Mouse (Mus musculus): ENCODE data around the gene Coa3.

Coa3 gene

DNA sequence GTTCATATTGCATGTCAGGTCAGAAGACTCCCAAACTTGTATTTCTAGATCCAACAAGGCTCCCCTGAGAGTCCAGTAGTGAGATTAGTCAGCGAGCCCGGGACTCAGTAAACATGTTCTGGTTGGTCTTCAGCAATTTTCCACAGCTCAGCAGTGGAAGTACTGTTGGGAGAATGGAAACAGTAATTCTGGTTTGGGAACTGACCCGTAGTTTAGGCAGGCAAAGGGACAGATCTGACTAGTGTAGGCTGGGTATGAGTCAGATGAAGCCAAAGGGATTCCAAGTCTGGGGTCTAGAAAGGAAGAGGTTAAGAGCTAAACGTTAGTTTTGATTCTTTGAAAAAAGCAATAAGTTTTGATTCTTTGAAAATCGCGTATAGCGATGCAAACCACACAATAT lies 26.0 kb downstream of the Coa3 start:
- DNase-seq (ENCODE audit: low read depth, low spot score), result no peak

DNA sequence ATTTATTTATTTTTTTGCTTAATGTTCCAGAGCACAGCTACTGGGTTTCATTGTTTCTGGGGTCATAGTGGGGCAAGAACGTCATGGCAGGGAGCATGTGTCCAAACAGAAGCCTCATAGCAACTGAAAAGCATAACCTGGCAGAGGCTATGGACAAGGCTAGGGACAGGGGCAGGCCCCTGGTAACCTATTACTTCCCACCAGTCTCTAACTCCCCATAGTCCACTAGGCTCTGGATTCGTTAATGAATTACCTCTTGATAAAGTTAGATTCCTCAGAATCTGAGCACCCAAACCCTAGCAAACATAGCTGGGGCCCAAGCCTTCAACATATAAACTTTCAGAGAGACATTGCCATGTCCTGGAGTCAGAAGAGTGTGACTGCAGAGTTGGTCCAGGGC lies 27.9 kb downstream of the Coa3 start:
- DNase-seq (ENCODE audit: low read depth, low spot score), result no peak

DNA sequence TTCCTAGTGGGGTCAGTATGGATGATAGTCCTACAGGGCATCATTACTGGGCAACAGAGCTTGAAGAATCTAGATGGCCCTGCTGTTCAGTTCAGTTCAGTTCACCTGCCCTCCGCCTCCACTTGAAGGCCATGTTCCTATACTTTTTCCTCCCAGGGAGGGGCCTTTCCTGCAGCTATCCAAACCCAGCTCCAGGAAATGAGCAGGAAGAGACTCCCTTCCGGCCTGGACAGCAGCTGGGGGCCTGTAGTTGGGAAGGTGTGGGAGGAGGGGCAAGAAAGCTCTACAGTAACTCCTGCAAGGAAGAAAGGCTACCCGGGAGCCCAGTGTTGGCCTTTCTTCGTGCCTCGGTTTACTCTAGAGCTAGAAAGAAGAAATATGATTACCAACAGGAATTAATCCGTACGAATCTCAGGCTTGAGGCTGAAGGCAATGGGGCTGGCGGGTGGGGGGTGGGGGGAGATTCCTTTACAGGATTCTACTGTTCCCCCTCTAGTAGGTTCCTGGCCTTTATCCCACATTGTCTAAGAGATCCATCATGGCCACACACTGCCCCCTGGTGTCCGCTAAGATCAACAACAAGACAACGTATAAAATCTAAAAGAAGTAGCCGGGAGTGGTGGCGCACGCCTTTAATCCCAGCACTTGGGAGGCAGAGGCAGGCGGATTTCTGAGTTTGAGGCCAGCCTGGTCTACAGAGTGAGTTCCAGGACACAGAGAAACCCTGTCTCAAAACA lies 30.5 kb downstream of the Coa3 start:
- peak; percentile 67 for DNase-seq (ENCODE audit: low read depth, low spot score)

DNA sequence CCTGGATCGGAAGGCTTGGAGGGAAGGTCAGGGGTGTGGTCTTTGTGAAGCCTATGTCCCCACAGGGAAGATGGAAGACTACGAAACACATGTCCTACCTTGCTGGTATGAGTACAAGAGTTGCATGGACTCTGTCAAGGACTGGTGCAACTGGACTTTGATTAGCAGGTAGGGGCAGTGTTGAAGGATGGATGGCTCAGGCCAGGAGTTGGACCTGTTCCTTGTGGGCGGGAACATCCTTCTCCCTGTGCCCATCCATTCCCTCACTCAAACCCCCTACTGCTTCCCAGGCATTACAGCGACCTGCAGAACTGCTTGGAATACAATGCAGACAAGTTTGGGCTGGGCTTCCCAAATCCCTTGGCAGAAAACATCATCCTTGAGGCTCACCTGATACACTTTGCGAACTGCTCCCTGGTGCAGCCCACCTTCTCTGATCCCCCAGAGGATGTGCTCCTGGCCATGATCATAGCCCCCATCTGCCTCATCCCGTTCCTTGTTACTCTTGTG lies 31.3 kb downstream of the Coa3 start:
- DNase-seq (ENCODE audit: low read depth, low spot score), result no peak

DNA sequence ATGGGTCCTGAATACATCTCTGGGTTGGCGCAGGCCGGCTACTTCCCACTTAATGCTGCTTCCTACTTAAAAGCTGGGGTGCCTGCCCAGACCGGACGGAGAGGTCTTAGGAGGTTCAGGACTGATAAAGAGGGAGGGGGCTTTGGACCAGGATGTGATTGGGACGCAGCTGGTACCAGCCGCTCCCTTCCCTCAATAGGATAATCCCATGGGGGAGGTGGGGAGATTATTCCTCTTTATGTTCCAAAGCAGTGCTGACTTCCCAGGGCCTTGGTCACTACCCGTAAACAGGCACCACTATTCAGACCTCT lies 32.3 kb downstream of the Coa3 start:
- DNase-seq (ENCODE audit: low read depth, low spot score), result no peak

DNA sequence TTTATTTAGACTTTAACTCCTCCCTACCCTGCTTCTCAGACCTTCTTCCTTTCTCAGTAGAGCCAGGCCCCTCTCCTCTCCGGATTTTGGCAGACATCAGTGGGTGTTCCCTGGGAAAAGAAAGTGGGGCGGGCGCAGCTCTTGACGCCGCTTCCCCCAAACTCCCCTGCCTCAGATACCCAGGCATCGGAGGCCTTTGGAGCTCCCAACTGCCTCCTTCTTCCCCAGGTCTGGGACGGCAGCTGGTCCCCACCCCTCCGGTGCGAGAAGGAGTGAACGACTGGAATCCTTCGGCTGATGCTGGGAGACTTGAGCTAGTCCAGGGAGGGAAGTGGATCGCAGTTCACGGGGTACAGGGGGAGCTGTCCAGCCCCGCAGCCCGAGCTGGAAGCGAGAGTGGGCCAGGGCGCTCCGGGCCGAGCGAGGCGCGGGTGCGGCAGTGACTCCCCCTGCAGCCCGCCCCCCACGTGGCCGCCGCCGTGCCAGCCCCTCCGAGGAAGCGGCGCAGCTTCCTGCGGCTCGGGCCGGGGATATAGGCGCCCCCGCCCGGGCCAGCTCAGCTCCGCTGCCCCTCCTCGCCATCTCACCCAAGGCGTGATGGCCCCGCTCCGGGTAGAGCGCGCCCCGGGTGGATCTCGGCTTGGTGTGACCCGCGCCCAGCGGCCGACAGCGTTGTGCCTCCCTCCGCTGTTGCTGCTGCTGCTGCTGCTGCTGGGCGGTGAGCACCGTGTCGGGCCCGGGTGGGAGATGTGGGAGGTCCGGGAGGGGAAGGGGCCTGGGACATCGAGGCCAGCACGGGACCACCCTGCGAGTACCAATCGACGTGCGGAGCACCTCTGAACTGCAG lies 32.8 kb downstream of the Coa3 start, which contains the start of gene Ramp2:
Gene Ramp2 (plus strand): TSS at position 174 of the 847 bp plus-strand sequence.
- peak; percentile 37 for DNase-seq (ENCODE audit: low read depth, low spot score)

DNA sequence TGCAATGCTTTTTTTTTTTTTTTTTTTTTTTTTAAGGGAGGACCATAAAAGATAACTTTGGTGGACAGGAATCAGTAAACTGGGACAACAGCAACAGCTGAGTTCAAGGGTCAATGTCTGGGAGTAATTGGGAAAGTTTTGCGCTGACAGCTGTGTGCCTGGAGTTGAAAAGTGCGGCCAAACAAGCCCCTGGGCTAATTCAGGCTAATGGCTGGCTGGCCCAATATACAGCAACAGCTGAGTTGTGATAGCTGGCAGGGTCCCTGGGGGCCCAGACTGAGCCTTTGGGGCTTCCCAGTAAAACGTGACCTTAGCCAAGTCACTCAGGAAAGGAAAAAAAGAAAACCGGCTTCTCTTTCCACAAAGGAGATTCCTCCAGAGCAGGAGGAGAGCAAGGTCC lies 33.8 kb downstream of the Coa3 start:
- no peak for DNase-seq (ENCODE audit: low read depth, low spot score)

DNA sequence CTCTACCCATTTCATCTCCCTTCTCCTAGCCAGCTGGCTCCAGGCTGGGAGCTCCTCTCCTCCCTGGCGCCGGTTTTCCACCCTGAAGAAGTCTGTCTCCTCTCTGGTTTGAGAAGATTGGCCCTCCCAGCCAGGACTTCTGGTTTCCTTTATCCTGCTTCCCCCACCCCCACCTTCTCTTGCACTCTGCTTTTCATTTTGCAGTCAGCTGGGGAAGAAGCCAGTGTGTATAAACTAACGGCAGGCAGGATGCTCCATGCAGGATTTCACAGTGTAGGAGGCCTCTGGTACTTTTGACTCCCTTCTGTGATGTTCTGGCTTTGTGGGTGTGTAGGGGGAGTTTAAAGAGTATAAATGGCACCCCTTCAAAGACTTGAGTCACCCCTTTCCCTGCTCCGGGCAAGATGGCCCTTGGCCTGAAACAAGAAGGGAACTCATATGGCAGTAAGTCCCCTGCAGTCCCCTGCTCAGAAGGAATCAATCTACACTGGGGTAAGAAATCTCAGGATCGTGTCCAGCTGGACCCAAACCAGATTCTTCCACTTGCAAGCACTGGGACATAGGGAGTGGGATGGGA lies 40.8 kb downstream of the Coa3 start:
- DNase-seq (ENCODE audit: low read depth, low spot score), result no peak

DNA sequence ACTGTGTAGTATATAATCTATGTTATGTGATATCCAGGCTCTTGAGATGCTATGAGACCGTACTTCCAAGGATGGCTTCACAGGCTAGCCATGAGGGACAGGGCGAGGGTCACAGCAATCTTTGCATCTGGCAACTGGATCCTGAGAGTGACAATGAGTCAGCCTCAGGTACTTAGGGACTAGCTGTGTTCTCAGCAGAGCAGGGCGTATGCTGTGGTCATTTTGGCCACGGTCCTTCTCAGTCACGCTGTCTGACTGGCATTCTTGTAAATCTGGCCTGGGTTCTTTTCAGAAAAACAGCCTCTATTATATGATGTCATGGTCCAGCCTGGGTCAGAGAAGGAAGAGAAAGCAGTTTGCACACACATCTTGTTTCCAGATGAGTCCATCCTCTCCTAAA lies 42.1 kb downstream of the Coa3 start:
- no peak for DNase-seq (ENCODE audit: low read depth, low spot score)

DNA sequence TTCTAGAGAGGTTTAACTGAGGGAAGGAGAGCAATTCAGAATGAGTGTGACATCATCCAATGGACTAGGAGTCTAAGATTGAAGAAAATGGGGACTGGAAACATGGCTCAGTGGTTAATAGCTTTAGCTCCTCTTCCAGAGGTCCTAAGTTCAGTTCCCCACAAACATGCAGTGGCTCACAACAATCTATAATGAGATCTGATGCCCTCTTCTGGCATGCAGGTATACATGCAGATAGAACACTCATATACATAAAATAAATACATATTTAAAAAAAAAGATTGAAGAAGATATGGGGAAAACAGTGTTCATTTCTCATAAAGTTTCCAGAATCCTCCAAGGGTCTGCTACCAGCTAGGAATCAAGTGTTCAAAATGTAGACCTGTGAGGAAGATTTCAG lies 43.5 kb downstream of the Coa3 start:
- DNase-seq (ENCODE audit: low read depth, low spot score), result no peak

DNA sequence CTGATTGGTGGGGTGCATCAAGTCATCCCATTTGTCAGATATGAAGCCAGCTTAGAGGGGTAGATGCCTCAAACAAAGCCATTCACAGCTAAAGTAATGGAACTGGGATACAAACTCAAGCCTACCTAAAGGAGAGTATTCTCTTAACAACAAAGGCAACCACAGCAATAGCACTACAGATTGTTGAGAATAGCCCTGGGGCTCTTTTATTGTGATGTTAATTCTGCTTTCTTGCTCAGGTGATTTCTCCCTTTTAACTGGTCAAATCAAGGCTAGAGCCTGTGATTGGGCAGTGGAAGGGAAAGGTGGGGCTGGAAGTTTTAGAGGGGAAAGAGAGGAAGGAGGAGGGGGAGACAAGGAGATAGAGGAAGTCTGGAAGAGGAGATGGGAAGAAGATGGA lies 44.8 kb downstream of the Coa3 start:
- DNase-seq (ENCODE audit: low read depth, low spot score), result no peak

DNA sequence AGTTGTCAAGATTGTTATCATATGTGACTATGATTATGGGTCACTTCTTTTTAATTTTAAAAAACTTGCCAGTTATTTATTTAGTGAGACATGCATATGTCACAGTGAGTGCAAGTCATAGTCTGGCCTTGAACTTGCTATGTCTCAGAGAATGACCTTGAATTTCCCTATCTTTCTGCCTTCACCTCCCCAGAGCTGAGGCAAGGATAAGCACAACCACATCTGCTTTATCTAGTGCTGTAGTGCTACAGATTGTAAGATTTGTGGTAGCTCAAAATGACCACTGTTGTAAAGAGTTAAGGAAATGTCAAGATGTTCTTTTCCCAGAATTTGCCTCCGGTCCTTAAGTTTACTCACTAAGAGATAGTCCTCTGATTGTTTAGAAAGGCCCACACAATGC lies 45.7 kb downstream of the Coa3 start:
- DNase-seq (ENCODE audit: low read depth, low spot score), result no peak

DNA sequence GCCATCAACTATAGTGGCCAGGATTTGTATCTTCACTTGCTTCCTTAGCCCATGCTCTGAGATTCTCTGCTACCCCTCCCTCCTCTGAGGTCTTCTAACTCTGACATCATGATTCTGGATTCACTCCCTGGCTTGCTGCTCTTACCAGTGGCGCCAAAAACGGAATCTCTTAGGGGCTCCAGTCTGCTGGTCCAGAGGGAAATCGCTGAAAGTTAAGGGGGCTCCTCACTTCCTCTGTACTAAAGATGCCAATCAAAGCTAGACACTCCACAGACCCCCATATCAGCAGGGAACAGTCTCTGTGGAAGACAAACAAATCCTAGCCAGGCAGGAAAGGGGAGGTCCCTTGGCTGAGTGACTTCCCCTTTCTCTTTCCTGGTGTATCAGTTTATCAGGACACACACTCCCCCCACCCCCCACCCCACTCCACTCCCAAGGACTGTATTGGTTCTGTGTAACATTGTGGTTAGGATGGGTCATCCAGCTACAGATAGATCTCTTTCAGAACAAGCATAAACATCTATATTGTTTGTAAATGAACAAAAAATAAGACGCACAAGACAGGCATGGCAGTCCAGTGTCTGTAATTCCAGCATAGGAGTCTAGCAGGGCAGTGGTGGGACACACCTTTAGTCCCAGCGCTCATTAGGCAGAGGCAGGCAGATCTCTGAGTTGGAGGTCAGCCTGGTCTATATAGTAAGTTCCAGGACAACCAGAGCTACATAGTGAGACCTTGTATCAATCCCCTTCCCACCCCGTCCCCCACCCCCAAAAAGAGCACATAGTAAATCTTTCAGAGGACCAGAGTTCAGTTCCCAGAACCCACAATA lies 46.7 kb downstream of the Coa3 start:
- DNase-seq (ENCODE audit: low read depth, low spot score), result no peak

DNA sequence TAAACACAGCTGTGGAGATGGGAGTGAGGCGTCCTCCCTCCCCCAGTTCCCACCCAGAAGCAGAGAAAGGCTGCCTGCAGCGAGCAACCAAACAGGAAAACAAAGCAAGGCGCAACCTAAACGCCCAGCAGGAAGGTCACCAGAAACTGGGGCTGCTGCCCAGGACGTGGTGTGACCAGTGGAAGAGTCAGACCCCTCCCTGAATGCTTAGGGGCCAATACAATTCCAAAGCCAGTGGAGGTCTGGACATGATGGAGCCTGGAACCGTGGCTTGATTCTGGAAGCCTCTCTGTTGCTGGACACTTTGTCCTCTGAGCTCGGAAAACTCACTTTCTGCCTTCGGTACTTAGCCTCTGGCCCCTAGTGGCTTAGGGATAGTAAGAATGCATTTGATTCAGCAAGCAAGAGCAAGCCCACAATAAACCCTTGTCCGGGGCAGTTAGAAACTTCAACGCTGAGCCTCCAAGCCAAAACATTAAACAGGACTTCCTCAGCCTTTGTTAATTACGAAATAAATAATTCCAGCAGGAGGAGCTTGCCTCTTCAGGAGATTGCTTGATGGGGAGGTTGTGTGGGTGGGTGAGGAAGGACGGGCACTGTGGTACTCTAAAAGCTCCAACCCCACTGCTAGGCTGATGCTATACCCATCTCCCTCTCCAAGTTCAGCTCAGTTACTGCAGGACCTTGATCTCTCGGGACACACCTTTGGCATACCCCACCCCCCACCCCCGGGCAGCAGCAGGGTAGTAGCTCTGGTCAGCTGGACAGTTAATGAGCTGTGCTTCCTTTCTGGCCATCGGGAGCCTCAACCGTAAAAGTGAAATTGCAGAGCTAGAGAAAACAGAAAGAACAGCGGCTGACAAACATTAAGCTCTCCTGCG lies 47.7 kb downstream of the Coa3 start:
- no peak for DNase-seq (ENCODE audit: low read depth, low spot score)

DNA sequence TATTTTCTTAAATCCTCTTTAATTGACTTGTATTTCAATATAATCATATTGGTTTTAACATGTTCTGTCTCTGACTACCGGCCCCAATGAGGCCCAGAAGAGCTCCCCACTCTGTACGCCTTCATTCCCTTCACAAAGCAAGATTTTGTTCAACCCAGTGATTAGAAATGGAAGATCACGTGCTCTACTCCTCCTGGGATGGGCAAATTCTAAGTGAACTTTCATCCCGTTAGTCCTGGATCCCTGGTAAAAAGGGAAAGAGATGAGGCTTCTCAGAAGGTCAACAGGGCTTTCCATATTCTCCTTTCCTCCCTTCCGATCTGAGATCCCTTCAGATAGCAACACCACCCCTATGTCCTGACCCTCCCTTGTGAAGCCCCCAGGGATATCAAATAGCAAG lies 48.4 kb downstream of the Coa3 start:
- no peak for DNase-seq (ENCODE audit: low read depth, low spot score)

DNA sequence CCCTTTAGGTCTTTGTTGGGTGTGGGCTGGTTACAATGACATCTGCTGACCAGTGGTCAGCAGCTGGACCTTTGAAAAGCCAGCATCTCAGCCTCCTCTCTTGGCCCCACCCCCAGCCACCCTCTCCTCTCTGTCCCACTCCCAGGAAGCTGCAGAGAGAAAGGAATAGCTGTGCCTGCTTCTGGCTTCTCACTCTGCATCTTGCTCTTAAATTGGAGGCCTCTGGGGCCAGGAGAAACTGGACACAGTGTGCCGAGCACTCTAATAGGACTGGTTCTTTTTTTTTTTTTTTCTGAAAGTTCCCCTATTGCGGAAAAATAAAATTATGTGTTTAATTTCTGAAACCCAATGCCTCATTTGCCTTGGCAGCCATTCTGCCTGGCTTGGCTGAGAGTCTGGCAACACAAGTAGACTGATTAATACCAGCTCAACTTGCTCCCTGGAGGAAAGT lies 48.8 kb downstream of the Coa3 start:
- DNase-seq (ENCODE audit: low read depth, low spot score), result no peak

DNA sequence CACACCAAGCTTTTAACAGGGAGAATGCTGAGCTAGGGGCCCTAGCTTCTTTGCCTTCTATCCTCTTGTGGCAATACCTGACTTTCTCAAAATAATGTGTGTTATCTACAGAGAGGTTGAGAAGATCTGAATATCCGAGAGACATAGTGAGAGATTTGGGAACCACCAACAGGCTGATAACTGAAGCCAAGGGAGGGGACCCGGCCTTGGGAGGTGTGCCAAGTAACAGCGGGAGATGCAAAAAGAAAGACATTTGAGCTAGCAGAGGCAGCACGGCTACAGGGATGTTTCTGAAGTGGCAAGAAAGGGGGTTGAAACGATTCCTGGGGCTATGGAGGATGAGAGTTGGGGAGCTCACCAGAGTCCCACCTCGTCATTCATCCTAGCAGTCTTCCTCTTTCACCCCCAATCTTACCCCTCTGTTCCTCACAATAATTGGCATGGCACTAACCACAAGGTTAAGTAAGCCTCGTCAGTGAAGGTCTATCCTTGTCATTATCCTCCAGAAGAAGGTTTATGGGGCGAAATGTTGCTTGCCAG lies 49.5 kb downstream of the Coa3 start:
- no peak for DNase-seq (ENCODE audit: low read depth, low spot score)
